Mouse (Mus musculus): ENCODE measurements around the gene Fam189a2.

Fam189a2 gene

GRCm38 (mm10) chr19:23924791-23925190 lies 106.0 kb downstream of the Fam189a2 start:
- DNase-seq: no peak

GRCm38 (mm10) chr19:23924057-23924456 lies 106.8 kb downstream of the Fam189a2 start:
- DNase-seq: no peak

Measured in liver (tissue).